Mouse (Mus musculus) small intestine, adult 2 months (tissue): Measurements from ENCODE around the gene Slc38a1.

Experiments
- CTCF ChIP-seq: fragments of 200-500 bp; IDR thresholded peaks from 2 replicates; pipeline ENCODE4 v1.5.1; 2012; ENCODE audit warnings: low read depth, mild to moderate bottlenecking, control low read depth, inconsistent platforms, low read length, moderate library complexity, mixed read lengths; ENCODE audit not compliant: insufficient replicate concordance, insufficient read length; ENCODE audit errors: extremely low read depth
- POLR2A ChIP-seq: fragments of 200-500 bp; IDR thresholded peaks from 2 replicates; pipeline ENCODE4 v1.6.1; 2012; ENCODE audit warnings: low read depth, mild to moderate bottlenecking, control low read depth, inconsistent platforms, low read length, moderate library complexity

DNA sequence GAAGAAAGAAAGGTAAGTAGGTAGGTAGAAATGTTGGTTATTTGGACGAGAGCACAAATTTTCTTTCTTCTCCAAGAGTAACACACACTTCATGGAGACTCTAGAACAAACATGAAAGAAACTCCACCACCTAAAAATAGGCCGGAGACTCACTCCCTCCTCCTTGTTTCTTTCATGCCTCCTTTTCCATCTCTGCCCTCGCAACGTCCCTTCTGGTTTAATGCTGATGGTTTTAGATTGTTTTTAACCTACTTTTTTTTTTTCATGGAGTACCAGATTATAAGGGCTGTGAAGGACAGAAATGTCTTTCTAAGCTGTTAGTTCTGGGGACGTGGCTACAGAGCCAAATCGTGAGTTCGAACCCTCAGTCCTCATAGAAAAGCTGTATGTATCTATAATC, 14.5 kb downstream of the Slc38a1 start:
- TF ChIP-seq POLR2A, result no peak
- TF ChIP-seq CTCF, result no peak
